Mouse (Mus musculus) limb, embryonic 12.5 days (tissue): ENCODE measurements around the gene Kars. TPM values are rescaled to one million over a fixed set of nuclear protein-coding genes. Genes with fewer than 3 reads are reported as not detected.

Experiments
- polyA plus RNA-seq: library from polyadenylated mRNA; unstranded; fragments of >200 nt; fragmentation: Nextera tagmentation; extraction: Ambion mirVana; gene quantifications from 2 replicates; pipeline ENCODE4 v1.2.1, GENCODE M21; 2016

Kars gene
- polyA plus RNA-seq, 1 experiment from 2014 or later: 237 TPM

Other genes with a start within 250 kb of the Kars start
- gene Cfdp1, start 157.0 kb downstream of the Kars start, polyA plus RNA-seq: 239 and 240 TPM in 2 replicates
- gene Tmem170, start 134.6 kb downstream of the Kars start, polyA plus RNA-seq: 8.4 and 9.1 TPM in 2 replicates
- 3.8 and 4.3 TPM in 2 replicates for gene Chst5, start 100.9 kb downstream of the Kars start, polyA plus RNA-seq
- 20.9 and 23.4 TPM in 2 replicates for gene Tmem231, start 77.4 kb downstream of the Kars start, polyA plus RNA-seq
- gene Gabarapl2, start 70.6 kb downstream of the Kars start, polyA plus RNA-seq: 162 and 173 TPM in 2 replicates
- 13.4 and 13.5 TPM in 2 replicates for gene Adat1, start 19.0 kb downstream of the Kars start, polyA plus RNA-seq
- 29.4 and 30.5 TPM in 2 replicates for gene Terf2ip, start 75 bp upstream of the Kars start, polyA plus RNA-seq
- gene Gm6793, start 3.7 kb upstream of the Kars start, polyA plus RNA-seq: 0.51 and 1.3 TPM in 2 replicates